Mouse (Mus musculus) cerebellum, adult 2 months (tissue): ENCODE measurements at regions not wholly inside any gene's neighbourhood (a gene's known extent, or its start where the extent isn't known, plus 50 kb on each side); places are given as distances from the start of the nearest gene placed in this dataset.

Experiments
- DNase-seq, 2 experiments: peaks; one replicate each; pipeline ENCODE4 v3.0.0; 2021
- H3K27ac ChIP-seq: fragments of 200-500 bp; 2 replicates; pipeline ENCODE4 v1.5.1; 2012; ENCODE audit warnings: low read length, control low read depth, inconsistent platforms; ENCODE audit not compliant: insufficient read depth
- H3K27me3 ChIP-seq: fragments of 200-500 bp; 2 replicates; pipeline ENCODE4 v1.6.1; 2012; ENCODE audit warnings: inconsistent platforms, mild to moderate bottlenecking, low read length, moderate library complexity; ENCODE audit not compliant: control insufficient read depth, insufficient read depth
- H3K4me1 ChIP-seq: fragments of 200-500 bp; 2 replicates; pipeline ENCODE4 v1.6.1; 2011; ENCODE audit warnings: low read length; ENCODE audit not compliant: control insufficient read depth, insufficient read depth
- H3K4me3 ChIP-seq: fragments of 200-500 bp; replicated peaks from 2 replicates; pipeline ENCODE3; 2011; ENCODE audit warnings: mild to moderate bottlenecking, low read depth, low read length, control low read depth; ENCODE audit not compliant: insufficient read depth
- CTCF ChIP-seq: fragments of 200-500 bp; IDR thresholded peaks from 2 replicates; pipeline ENCODE4 v1.5.1; 2011; ENCODE audit warnings: low read depth, mild to moderate bottlenecking, control low read depth, low read length, moderate library complexity, borderline replicate concordance; ENCODE audit not compliant: insufficient read depth
- POLR2A ChIP-seq: fragments of 200-500 bp; IDR thresholded peaks from 2 replicates; pipeline ENCODE4 v1.6.1; 2011; ENCODE audit warnings: low read length, control low read depth, borderline replicate concordance; ENCODE audit not compliant: insufficient read depth
- WGBS: fragments of 180-500 bp; shearing (Covaris S2); methylation state at CpG from one replicate; pipeline ENCODE4 v1.1.7; 2018; 5-methylcytosine and 5-hydroxymethylcytosine counted together

- peaks cover 14% of the 10 kb centered on the region for H3K4me1 ChIP-seq
- TF ChIP-seq POLR2A = no peak
- no peak for TF ChIP-seq CTCF
- 82% methylated on average over 6 of the region's 6 CpGs for WGBS
- no peaks in the 10 kb centered on the region for H3K27me3 ChIP-seq
- DNase-seq = no peak
- no peak overlapping the region for H3K4me3 ChIP-seq
- no peak overlapping the region for H3K27ac ChIP-seq
Observed at GRCm38 (mm10) chr14:76632763-76633162, 76.1 kb upstream of the Serp2 start.

GRCm38 (mm10) chr14:76631740-76632139 lies 75.1 kb upstream of the Serp2 start:
- H3K27ac ChIP-seq = no peak overlapping the region
- peaks cover 14% of the 10 kb centered on the region for H3K4me1 ChIP-seq
- TF ChIP-seq POLR2A (no peak), CTCF (no peak)
- no peak for DNase-seq
- H3K4me3 ChIP-seq = no peak overlapping the region
- 90% methylated on average over 6 of the region's 6 CpGs for WGBS
- no peaks in the 10 kb centered on the region for H3K27me3 ChIP-seq

- H3K27me3 ChIP-seq = no peaks in the 10 kb centered on the region
- DNase-seq = no peak
- no peak overlapping the region for H3K27ac ChIP-seq
- TF ChIP-seq CTCF (no peak), POLR2A (no peak)
- H3K4me3 ChIP-seq = no peak overlapping the region
- WGBS = 86% methylated on average over 4 of the region's 4 CpGs
- peaks cover 14% of the 10 kb centered on the region for H3K4me1 ChIP-seq
Observed at GRCm38 (mm10) chr14:76631181-76631580, 74.5 kb upstream of the Serp2 start.

- H3K4me3 ChIP-seq = no peak overlapping the region
- H3K27ac ChIP-seq = no peak overlapping the region
- H3K4me1 ChIP-seq = peaks cover 14% of the 10 kb centered on the region
- WGBS = 93% methylated on average over 11 of the region's 11 CpGs
- H3K27me3 ChIP-seq = no peaks in the 10 kb centered on the region
- DNase-seq = no peak
- no peak for TF ChIP-seq CTCF
- TF ChIP-seq POLR2A = no peak
Observed at GRCm38 (mm10) chr14:76629913-76630478, 73.3 kb upstream of the Serp2 start.

GRCm38 (mm10) chr14:76628182-76628892 lies 71.6 kb upstream of the Serp2 start:
- peaks cover 11% of the 10 kb centered on the region for H3K4me1 ChIP-seq
- no peaks in the 10 kb centered on the region for H3K27me3 ChIP-seq
- no peak overlapping the region for H3K4me3 ChIP-seq
- TF ChIP-seq POLR2A = no peak
- TF ChIP-seq CTCF = no peak
- DNase-seq = peak; percentile 69 to 72
- WGBS = 14% methylated on average over 10 of the region's 10 CpGs
- H3K27ac ChIP-seq = 0 out of 2 replicates have a peak overlapping the region, but pooled peaks have one; percentile 1

- Histone ChIP-seq H3K4me1 (peaks cover 9% of the 10 kb centered on the region), H3K27me3 (no peaks in the 10 kb centered on the region), H3K27ac (no peak overlapping the region), H3K4me3 (no peak overlapping the region)
- no peak for DNase-seq
- 66% methylated on average over 10 of the region's 10 CpGs for WGBS
- TF ChIP-seq POLR2A = no peak
- TF ChIP-seq CTCF = no peak
Observed at GRCm38 (mm10) chr14:76625589-76626368, 69.1 kb upstream of the Serp2 start.

- TF ChIP-seq CTCF (no peak), POLR2A (no peak)
- no peak overlapping the region for H3K4me3 ChIP-seq
- H3K27ac ChIP-seq = no peak overlapping the region
- WGBS = 81% methylated on average over 7 of the region's 7 CpGs
- peaks cover 9% of the 10 kb centered on the region for H3K4me1 ChIP-seq
- DNase-seq = no peak
- H3K27me3 ChIP-seq = no peaks in the 10 kb centered on the region
Observed at GRCm38 (mm10) chr14:76624626-76625378, 68.1 kb upstream of the Serp2 start.
